Mouse (Mus musculus): ENCODE measurements around the gene Atxn7l3.

GRCm38 (mm10) chr11:102334973-102335700 lies 38.7 kb upstream of the Atxn7l3 start:
- TF ChIP-seq CTCF (conservative IDR thresholded peaks at IDR 0.05; ENCODE audit: low read length) (no peak), NANOG (IDR thresholded peaks at IDR 0.05; ENCODE audit: borderline replicate concordance, low read length) (no peak)

Measured in E14TG2a.4 (cell line).